Mouse (Mus musculus): Measurements from ENCODE around the gene Adamtsl2. TPM values are rescaled to one million over a fixed set of nuclear protein-coding genes. Genes with fewer than 3 reads are reported as not detected.

Gene Adamtsl2
- polyA plus RNA-seq, 1 experiment from 2014 or later, result 7.2 TPM

- Histone ChIP-seq H3K4me1 (peaks cover 41% of the 10 kb centered on the region), H3K9ac (replicated peaks) (no peak overlapping the region)
- no peak for ATAC-seq (ENCODE audit: low FRiP score)
Measured at GRCm38 (mm10) chr2:27120241-27120641, 41.1 kb downstream of the Adamtsl2 start.

GRCm38 (mm10) chr2:27121626-27122355 is 42.6 kb downstream of the Adamtsl2 start:
- ATAC-seq (ENCODE audit: low FRiP score), result peak; percentile 42; the same call in 1 of the 2 replicates
- H3K4me3 ChIP-seq (replicated peaks), result no peak overlapping the region
- H3K4me2 ChIP-seq, result no peak overlapping the region
- peak overlapping the region; percentile 28 for H3K27ac ChIP-seq (replicated peaks)
- 8% methylated on average over 9 of the region's 9 CpGs for WGBS
- H3K9me3 ChIP-seq (replicated peaks), result no peaks in the 10 kb centered on the region
- H3K4me1 ChIP-seq, result peaks cover 41% of the 10 kb centered on the region
- H3K27me3 ChIP-seq (replicated peaks), result 0 out of 2 replicates have a peak, but pooled peaks cover 2% of the 10 kb centered on the region
- H3K9ac ChIP-seq (replicated peaks), result no peak overlapping the region
- H3K36me3 ChIP-seq, result no peaks in the 10 kb centered on the region

More at GRCm38 (mm10) chr2:27120241-27120641, 41.1 kb downstream of the Adamtsl2 start:
- Histone ChIP-seq H3K4me3 (replicated peaks) (no peak overlapping the region), H3K4me2 (no peak overlapping the region), H3K27me3 (replicated peaks) (0 out of 2 replicates have a peak, but pooled peaks cover 2% of the 10 kb centered on the region), H3K9me3 (replicated peaks) (no peaks in the 10 kb centered on the region), H3K27ac (replicated peaks) (no peak overlapping the region), H3K36me3 (no peaks in the 10 kb centered on the region)
- 56% methylated on average over 8 of the region's 8 CpGs for WGBS

- 0 out of 2 replicates have a peak overlapping the region, but pooled peaks have one; percentile 15 for H3K27ac ChIP-seq (replicated peaks)
- H3K4me1 ChIP-seq, result peaks cover 41% of the 10 kb centered on the region
- H3K27me3 ChIP-seq (replicated peaks), result 0 out of 2 replicates have a peak, but pooled peaks cover 2% of the 10 kb centered on the region
- WGBS, result 15% methylated on average over 9 of the region's 9 CpGs
- no peak overlapping the region for H3K4me2 ChIP-seq
- no peak for ATAC-seq (ENCODE audit: low FRiP score)
- no peak overlapping the region for H3K9ac ChIP-seq (replicated peaks)
- H3K9me3 ChIP-seq (replicated peaks), result no peaks in the 10 kb centered on the region
- H3K36me3 ChIP-seq, result no peaks in the 10 kb centered on the region
- no peak overlapping the region for H3K4me3 ChIP-seq (replicated peaks)
Measured at GRCm38 (mm10) chr2:27122578-27122977, 43.4 kb downstream of the Adamtsl2 start.

GRCm38 (mm10) chr2:27123121-27123520 is 43.9 kb downstream of the Adamtsl2 start:
- Histone ChIP-seq H3K4me3 (replicated peaks) (no peak overlapping the region), H3K4me1 (peaks cover 41% of the 10 kb centered on the region), H3K27ac (replicated peaks) (no peak overlapping the region), H3K27me3 (replicated peaks) (0 out of 2 replicates have a peak, but pooled peaks cover 2% of the 10 kb centered on the region), H3K9ac (replicated peaks) (no peak overlapping the region), H3K36me3 (no peaks in the 10 kb centered on the region), H3K4me2 (no peak overlapping the region), H3K9me3 (replicated peaks) (no peaks in the 10 kb centered on the region)
- no peak for ATAC-seq (ENCODE audit: low FRiP score)
- WGBS, result 91% methylated on average over 4 of the region's 4 CpGs

GRCm38 (mm10) chr2:27125979-27126378 is 46.8 kb downstream of the Adamtsl2 start:
- 49% methylated on average over 10 of the region's 10 CpGs for WGBS
- 0 out of 2 replicates have a peak, but pooled peaks cover 2% of the 10 kb centered on the region for H3K27me3 ChIP-seq (replicated peaks)
- peaks cover 23% of the 10 kb centered on the region for H3K4me1 ChIP-seq
- no peaks in the 10 kb centered on the region for H3K36me3 ChIP-seq
- H3K27ac ChIP-seq (replicated peaks), result no peak overlapping the region
- H3K4me2 ChIP-seq, result no peak overlapping the region
- no peak overlapping the region for H3K4me3 ChIP-seq (replicated peaks)
- no peak overlapping the region for H3K9ac ChIP-seq (replicated peaks)
- no peaks in the 10 kb centered on the region for H3K9me3 ChIP-seq (replicated peaks)
- no peak for ATAC-seq (ENCODE audit: low FRiP score)

- Histone ChIP-seq H3K4me3 (replicated peaks) (no peak overlapping the region), H3K4me1 (peaks cover 18% of the 10 kb centered on the region), H3K9ac (replicated peaks) (no peak overlapping the region), H3K36me3 (no peaks in the 10 kb centered on the region), H3K9me3 (replicated peaks) (no peaks in the 10 kb centered on the region), H3K27me3 (replicated peaks) (0 out of 2 replicates have a peak, but pooled peaks cover 2% of the 10 kb centered on the region), H3K4me2 (no peak overlapping the region), H3K27ac (replicated peaks) (no peak overlapping the region)
- no peak for ATAC-seq (ENCODE audit: low FRiP score)
- 55% methylated on average over 4 of the region's 4 CpGs for WGBS
Measured at GRCm38 (mm10) chr2:27126496-27126895, 47.3 kb downstream of the Adamtsl2 start.

GRCm38 (mm10) chr2:27128990-27129389 is 49.8 kb downstream of the Adamtsl2 start:
- no peaks in the 10 kb centered on the region for H3K36me3 ChIP-seq
- H3K4me1 ChIP-seq, result no peaks in the 10 kb centered on the region
- 66% methylated on average over 3 of the region's 3 CpGs for whole genome bisulfite sequencing
- H3K27me3 ChIP-seq (replicated peaks), result no peaks in the 10 kb centered on the region
- H3K4me2 ChIP-seq, result no peak overlapping the region
- H3K9ac ChIP-seq (replicated peaks), result no peak overlapping the region
- ATAC-seq (ENCODE audit: low FRiP score), result no peak
- H3K4me3 ChIP-seq (replicated peaks), result no peak overlapping the region
- no peak overlapping the region for H3K27ac ChIP-seq (replicated peaks)
- no peaks in the 10 kb centered on the region for H3K9me3 ChIP-seq (replicated peaks)

GRCm38 (mm10) chr2:27135935-27136334 is 56.8 kb downstream of the Adamtsl2 start:
- no peak for ATAC-seq (ENCODE audit: low FRiP score)
- Histone ChIP-seq H3K9me3 (replicated peaks) (no peaks in the 10 kb centered on the region), H3K27me3 (replicated peaks) (peaks cover 17% of the 10 kb centered on the region; the same call in 1 of the 2 replicates), H3K4me3 (replicated peaks) (no peak overlapping the region), H3K27ac (replicated peaks) (no peak overlapping the region), H3K4me1 (0 out of 2 replicates have a peak, but pooled peaks cover 5% of the 10 kb centered on the region), H3K36me3 (no peaks in the 10 kb centered on the region), H3K9ac (replicated peaks) (no peak overlapping the region), H3K4me2 (no peak overlapping the region)
- WGBS, result 74% methylated on average over 5 of the region's 5 CpGs

GRCm38 (mm10) chr2:27136336-27136735 is 57.2 kb downstream of the Adamtsl2 start:
- WGBS, result 77% methylated on average over 3 of the region's 3 CpGs
- Histone ChIP-seq H3K27ac (replicated peaks) (no peak overlapping the region), H3K27me3 (replicated peaks) (peaks cover 21% of the 10 kb centered on the region), H3K4me3 (replicated peaks) (no peak overlapping the region), H3K9me3 (replicated peaks) (no peaks in the 10 kb centered on the region), H3K4me2 (no peak overlapping the region), H3K9ac (replicated peaks) (no peak overlapping the region), H3K36me3 (no peaks in the 10 kb centered on the region), H3K4me1 (0 out of 2 replicates have a peak, but pooled peaks cover 5% of the 10 kb centered on the region)
- ATAC-seq (ENCODE audit: low FRiP score), result no peak

GRCm38 (mm10) chr2:27136789-27137188 is 57.6 kb downstream of the Adamtsl2 start:
- Histone ChIP-seq H3K4me2 (no peak overlapping the region), H3K4me1 (peaks cover 9% of the 10 kb centered on the region; the same call in 1 of the 2 replicates), H3K36me3 (no peaks in the 10 kb centered on the region), H3K27me3 (replicated peaks) (peaks cover 25% of the 10 kb centered on the region), H3K9me3 (replicated peaks) (no peaks in the 10 kb centered on the region), H3K27ac (replicated peaks) (no peak overlapping the region), H3K4me3 (replicated peaks) (no peak overlapping the region), H3K9ac (replicated peaks) (no peak overlapping the region)
- ATAC-seq (ENCODE audit: low FRiP score), result no peak
- 64% methylated on average over 1 of the region's 1 CpGs for WGBS

GRCm38 (mm10) chr2:27138356-27138755 is 59.2 kb downstream of the Adamtsl2 start:
- Histone ChIP-seq H3K27me3 (replicated peaks) (peaks cover 30% of the 10 kb centered on the region), H3K27ac (replicated peaks) (no peak overlapping the region), H3K4me1 (peaks cover 25% of the 10 kb centered on the region), H3K4me2 (no peak overlapping the region), H3K36me3 (no peaks in the 10 kb centered on the region), H3K4me3 (replicated peaks) (no peak overlapping the region), H3K9ac (replicated peaks) (no peak overlapping the region), H3K9me3 (replicated peaks) (no peaks in the 10 kb centered on the region)
- 68% methylated on average over 4 of the region's 4 CpGs for WGBS
- ATAC-seq (ENCODE audit: low FRiP score), result no peak
